Mouse (Mus musculus): Measurements from ENCODE around the gene 1700066M21Rik. TPM values are rescaled to one million over a fixed set of nuclear protein-coding genes. Genes with fewer than 3 reads are reported as not detected.

1700066M21Rik gene
- total RNA-seq, 1 experiment: 6.7 TPM

DNA sequence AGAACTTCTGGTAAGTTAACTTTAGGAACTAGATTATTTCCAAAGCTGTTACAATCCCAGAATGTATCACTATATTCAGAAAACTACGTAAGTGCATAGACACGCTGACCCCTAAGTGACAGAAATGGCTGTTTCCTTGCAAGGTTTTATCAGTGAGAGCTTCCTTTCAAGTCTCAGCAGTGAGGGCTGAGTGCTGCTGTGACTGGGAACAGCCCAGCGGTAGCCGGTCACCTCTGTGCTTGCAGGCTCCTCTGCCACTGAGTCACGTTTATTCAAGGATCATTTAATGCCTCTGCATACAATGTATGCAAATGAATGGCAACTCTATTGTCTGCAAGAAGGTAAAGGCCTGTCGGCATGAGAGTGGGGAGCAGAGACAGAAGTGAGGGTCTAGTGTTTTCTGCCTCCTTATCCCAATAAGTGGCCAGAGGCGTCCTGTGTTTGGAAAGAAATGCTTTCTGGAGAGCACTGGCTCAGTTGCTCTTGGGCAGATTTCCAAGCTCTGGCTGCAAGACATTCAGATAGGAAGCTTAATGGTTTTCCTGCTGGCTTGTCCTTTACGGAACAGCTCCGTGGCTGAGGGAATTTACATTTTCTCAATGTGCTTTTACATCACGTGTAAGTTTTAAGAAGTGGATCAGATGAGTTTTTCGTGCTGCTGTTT, 43.7 kb upstream of the 1700066M21Rik start:
- peaks cover 1 to 24% of the 10 kb centered on the region in 2 experiments; a peak in 2 of 4 replicates for H3K4me1 ChIP-seq (ENCODE audit: control insufficient read depth in 2 of 2, insufficient read depth in 2 of 2, low read length in 2 of 2, poor library complexity in 1 of 2)
- H3K9me3 ChIP-seq (ENCODE audit: control insufficient read depth, insufficient read depth, low read depth, low read length): no peaks in the 10 kb centered on the region
- no peak overlapping the region for H3K9ac ChIP-seq (ENCODE audit: insufficient read depth, low read depth, low read length, poor library complexity, severe bottlenecking)
- H3K36me3 ChIP-seq (ENCODE audit: control insufficient read depth, insufficient read depth, low read length, poor library complexity, severe bottlenecking): no peaks in the 10 kb centered on the region
- H3K4me3 ChIP-seq (ENCODE audit: insufficient read depth in 1 of 2, low read depth in 1 of 2, low read length in 2 of 2, poor library complexity in 1 of 2, severe bottlenecking in 1 of 2): no peak overlapping the region
- in situ Hi-C loops (cut with MboI; ENCODE audit: low sequenced_read_pairs in 2 of 2, unreplicated experiment in 2 of 2): no loop called here
- no peak for DNase-seq (ENCODE audit: low read depth, low spot score)
- no peak overlapping the region for H3K27ac ChIP-seq (ENCODE audit: insufficient read depth, low read depth, low read length, poor library complexity, severe bottlenecking)
- TF ChIP-seq ZC3H11A (IDR thresholded peaks at IDR 0.05; ENCODE audit: borderline replicate concordance, low read depth, low read length) (no peak), ZNF384 (IDR thresholded peaks at IDR 0.05; ENCODE audit: low read depth, low read length) (no peak), HCFC1 (IDR thresholded peaks at IDR 0.05; ENCODE audit: borderline replicate concordance, insufficient read depth, low read length) (no peak), MAFK (IDR thresholded peaks at IDR 0.05; ENCODE audit: insufficient read depth, low read depth, low read length) (no peak), CHD2 (IDR thresholded peaks at IDR 0.05; ENCODE audit: low read depth, low read length) (no peak)

- Histone ChIP-seq H3K9me3 (ENCODE audit: control insufficient read depth, insufficient read depth, low read depth, low read length) (no peaks in the 10 kb centered on the region), H3K27ac (ENCODE audit: insufficient read depth, low read depth, low read length, poor library complexity, severe bottlenecking) (no peak overlapping the region), H3K9ac (ENCODE audit: insufficient read depth, low read depth, low read length, poor library complexity, severe bottlenecking) (no peak overlapping the region), H3K4me3 (ENCODE audit: insufficient read depth in 1 of 2, low read depth in 1 of 2, low read length in 2 of 2, poor library complexity in 1 of 2, severe bottlenecking in 1 of 2) (no peak overlapping the region), H3K4me1 (ENCODE audit: control insufficient read depth in 2 of 2, insufficient read depth in 2 of 2, low read length in 2 of 2, poor library complexity in 1 of 2) (peaks cover 1 to 21% of the 10 kb centered on the region in 2 experiments; a peak in 2 of 4 replicates), H3K36me3 (ENCODE audit: control insufficient read depth, insufficient read depth, low read length, poor library complexity, severe bottlenecking) (no peaks in the 10 kb centered on the region)
- no peak for DNase-seq (ENCODE audit: low read depth, low spot score)
- in situ Hi-C loops (cut with MboI; ENCODE audit: low sequenced_read_pairs in 2 of 2, unreplicated experiment in 2 of 2): no loop called here
- no peak for TF ChIP-seq MAFK (IDR thresholded peaks at IDR 0.05; ENCODE audit: insufficient read depth, low read depth, low read length)
- TF ChIP-seq CHD2 (IDR thresholded peaks at IDR 0.05; ENCODE audit: low read depth, low read length): no peak
- TF ChIP-seq ZNF384 (IDR thresholded peaks at IDR 0.05; ENCODE audit: low read depth, low read length): no peak
- TF ChIP-seq ZC3H11A (IDR thresholded peaks at IDR 0.05; ENCODE audit: borderline replicate concordance, low read depth, low read length): no peak
- no peak for TF ChIP-seq HCFC1 (IDR thresholded peaks at IDR 0.05; ENCODE audit: borderline replicate concordance, insufficient read depth, low read length)
Observed at GRCm38 (mm10) chr1:57335200-57335599, 42.2 kb upstream of the 1700066M21Rik start.

GRCm38 (mm10) chr1:57339156-57339796, 38.1 kb upstream of the 1700066M21Rik start:
- no peak overlapping the region for H3K9ac ChIP-seq (ENCODE audit: insufficient read depth, low read depth, low read length, poor library complexity, severe bottlenecking)
- TF ChIP-seq ZC3H11A (IDR thresholded peaks at IDR 0.05; ENCODE audit: borderline replicate concordance, low read depth, low read length) (no peak), ZNF384 (IDR thresholded peaks at IDR 0.05; ENCODE audit: low read depth, low read length) (peak; percentile 69; the same call in 1 of the 2 replicates)
- H3K4me1 ChIP-seq (ENCODE audit: control insufficient read depth in 2 of 2, insufficient read depth in 2 of 2, low read length in 2 of 2, poor library complexity in 1 of 2): peaks cover 2 to 3% of the 10 kb centered on the region in 2 experiments; a peak in 2 of 4 replicates
- in situ Hi-C loops (cut with MboI; ENCODE audit: low sequenced_read_pairs in 2 of 2, unreplicated experiment in 2 of 2): no loop called here
- DNase-seq (ENCODE audit: low read depth, low spot score): no peak
- H3K9me3 ChIP-seq (ENCODE audit: control insufficient read depth, insufficient read depth, low read depth, low read length): no peaks in the 10 kb centered on the region
- no peaks in the 10 kb centered on the region for H3K36me3 ChIP-seq (ENCODE audit: control insufficient read depth, insufficient read depth, low read length, poor library complexity, severe bottlenecking)
- H3K4me3 ChIP-seq (ENCODE audit: insufficient read depth in 1 of 2, low read depth in 1 of 2, low read length in 2 of 2, poor library complexity in 1 of 2, severe bottlenecking in 1 of 2): no peak overlapping the region
- H3K27ac ChIP-seq (ENCODE audit: insufficient read depth, low read depth, low read length, poor library complexity, severe bottlenecking): no peak overlapping the region

DNA sequence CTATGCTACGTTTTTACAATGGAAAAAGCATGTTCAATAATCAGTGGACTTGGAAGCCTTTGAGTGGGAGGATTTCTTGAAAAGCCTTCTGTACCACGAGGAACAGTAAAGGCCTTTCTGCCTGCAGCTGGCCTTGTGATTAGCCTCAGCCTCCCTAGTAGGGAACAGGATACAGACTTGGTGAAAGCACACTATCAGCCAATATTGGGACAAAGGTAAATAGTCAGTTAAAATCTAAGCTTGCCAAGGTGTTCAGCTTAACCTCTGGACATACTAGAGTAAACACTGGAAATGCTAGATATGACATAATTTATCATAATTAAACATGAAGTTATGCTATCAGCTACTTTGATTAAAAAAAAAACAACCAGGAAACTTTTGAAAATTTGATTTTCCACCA, 36.2 kb upstream of the 1700066M21Rik start:
- no peak overlapping the region for H3K9ac ChIP-seq (ENCODE audit: insufficient read depth, low read depth, low read length, poor library complexity, severe bottlenecking)
- no peak overlapping the region for H3K27ac ChIP-seq (ENCODE audit: insufficient read depth, low read depth, low read length, poor library complexity, severe bottlenecking)
- no peak overlapping the region for H3K4me3 ChIP-seq (ENCODE audit: insufficient read depth in 1 of 2, low read depth in 1 of 2, low read length in 2 of 2, poor library complexity in 1 of 2, severe bottlenecking in 1 of 2)
- TF ChIP-seq ZC3H11A (IDR thresholded peaks at IDR 0.05; ENCODE audit: borderline replicate concordance, low read depth, low read length) (no peak), ZNF384 (IDR thresholded peaks at IDR 0.05; ENCODE audit: low read depth, low read length) (no peak), CHD2 (IDR thresholded peaks at IDR 0.05; ENCODE audit: low read depth, low read length) (no peak), MAFK (IDR thresholded peaks at IDR 0.05; ENCODE audit: insufficient read depth, low read depth, low read length) (no peak), HCFC1 (IDR thresholded peaks at IDR 0.05; ENCODE audit: borderline replicate concordance, insufficient read depth, low read length) (no peak)
- H3K9me3 ChIP-seq (ENCODE audit: control insufficient read depth, insufficient read depth, low read depth, low read length): no peaks in the 10 kb centered on the region
- no peak for DNase-seq (ENCODE audit: low read depth, low spot score)
- H3K4me1 ChIP-seq (ENCODE audit: control insufficient read depth in 2 of 2, insufficient read depth in 2 of 2, low read length in 2 of 2, poor library complexity in 1 of 2): peaks cover 3 to 7% of the 10 kb centered on the region in 2 experiments; a peak in 2 of 4 replicates
- H3K36me3 ChIP-seq (ENCODE audit: control insufficient read depth, insufficient read depth, low read length, poor library complexity, severe bottlenecking): no peaks in the 10 kb centered on the region
- in situ Hi-C loops (cut with MboI; ENCODE audit: low sequenced_read_pairs in 2 of 2, unreplicated experiment in 2 of 2): no loop called here
